Comparison of ENCODE assay signal across 8 mouse cellular contexts in genomic region chr19:21274181-21274591, GRCm38 (mm10). TPM values are rescaled to one million over a fixed set of nuclear protein-coding genes. Genes with fewer than 3 reads are reported as not detected.
DNase-seq lines count a peak whose midpoint lies in the region; ATAC-seq and TF ChIP-seq lines count a peak whose summit lies in the region.

No protein-coding gene starts in this region.

- H3K4me2 ChIP-seq in embryonic facial prominence, embryonic 12.5 days (replicated peaks) = peak overlapping the region; percentile 78
- peak overlapping the region; percentile 73 for H3K4me2 ChIP-seq in limb, embryonic 11.5 days (ENCODE audit: low read depth, severe bottlenecking)
- H3K4me2 ChIP-seq in midbrain, embryonic 12.5 days (replicated peaks) = peak overlapping the region; percentile 80

- no peaks in the 10 kb centered on the region for H3K9me3 ChIP-seq in embryonic facial prominence, embryonic 12.5 days
- H3K9me3 ChIP-seq in limb, embryonic 11.5 days (ENCODE audit: control insufficient read depth, low read length) = no peaks in the 10 kb centered on the region
- no peaks in the 10 kb centered on the region for H3K9me3 ChIP-seq in midbrain, embryonic 12.5 days

- TF ChIP-seq CTCF in small intestine, adult 2 months (IDR thresholded peaks at IDR 0.05; ENCODE audit: extremely low read depth, insufficient read length, insufficient replicate concordance, low read depth, low read length) = no peak

- no peak for TF ChIP-seq POLR2A in small intestine, adult 2 months (IDR thresholded peaks at IDR 0.05; ENCODE audit: low read depth, low read length)

- H3K27ac ChIP-seq in embryonic facial prominence, embryonic 12.5 days = no peak overlapping the region
- no peak overlapping the region for H3K27ac ChIP-seq in limb, embryonic 11.5 days (replicated peaks; ENCODE audit: low read depth, low read length)
- no peak overlapping the region for H3K27ac ChIP-seq in midbrain, embryonic 12.5 days (replicated peaks)
- peak overlapping the region; percentile 19; the same call in 1 of the 2 replicates for H3K27ac ChIP-seq in small intestine, adult 2 months (ENCODE audit: insufficient read depth, low read depth, low read length)

- no peaks in the 10 kb centered on the region for H3K27me3 ChIP-seq in embryonic facial prominence, embryonic 12.5 days
- no peaks in the 10 kb centered on the region for H3K27me3 ChIP-seq in limb, embryonic 11.5 days (ENCODE audit: control insufficient read depth, insufficient read depth, low read length)
- H3K27me3 ChIP-seq in midbrain, embryonic 12.5 days = no peaks in the 10 kb centered on the region
- H3K27me3 ChIP-seq in small intestine, adult 2 months (ENCODE audit: control insufficient read depth, insufficient read depth, low read length) = no peaks in the 10 kb centered on the region

- peaks cover 8% of the 10 kb centered on the region for H3K4me1 ChIP-seq in embryonic facial prominence, embryonic 12.5 days
- H3K4me1 ChIP-seq in limb, embryonic 11.5 days (ENCODE audit: control insufficient read depth, insufficient read depth, low read length) = no peaks in the 10 kb centered on the region
- H3K4me1 ChIP-seq in midbrain, embryonic 12.5 days = peaks cover 19% of the 10 kb centered on the region
- H3K4me1 ChIP-seq in small intestine, adult 2 months (ENCODE audit: control insufficient read depth, insufficient read depth, insufficient read length, low read length) = no peaks in the 10 kb centered on the region; the same call in none of the 2 replicates

- peak overlapping the region; percentile 94 for H3K4me3 ChIP-seq in embryonic facial prominence, embryonic 12.5 days
- H3K4me3 ChIP-seq in limb, embryonic 11.5 days (ENCODE audit: low read depth, low read length) = peak overlapping the region; percentile 74
- peak overlapping the region; percentile 98 for H3K4me3 ChIP-seq in midbrain, embryonic 12.5 days
- H3K4me3 ChIP-seq in small intestine, adult 2 months (ENCODE audit: low read depth, low read length) = peak overlapping the region; percentile 50

- WGBS in embryonic facial prominence, embryonic 12.5 days = 0% methylated on average over 2 of the region's 2 CpGs
- 3% methylated on average over 2 of the region's 2 CpGs for WGBS in limb, embryonic 11.5 days
- WGBS in midbrain, embryonic 12.5 days = 0% methylated on average over 2 of the region's 2 CpGs
- 0% methylated on average over 2 of the region's 2 CpGs for WGBS in small intestine, adult 2 months

- peak; percentile 83 for DNase-seq in A20 (ENCODE audit: low read depth, low spot score)
- DNase-seq in adrenal gland, postnatal 25 days = peak; percentile 38
- peak; percentile 80 to 89 for DNase-seq in heart, adult 18-20 months
- DNase-seq in kidney, adult 18-20 months = peak; percentile 49
- peak; percentile 43 for DNase-seq in limb, embryonic 11.5 days (ENCODE audit: low spot score)

- peak overlapping the region; percentile 54 for H3K9ac ChIP-seq in embryonic facial prominence, embryonic 12.5 days
- no peak overlapping the region for H3K9ac ChIP-seq in limb, embryonic 11.5 days (ENCODE audit: low read length)
- H3K9ac ChIP-seq in midbrain, embryonic 12.5 days (replicated peaks) = peak overlapping the region; percentile 65

- peaks cover 18% of the 10 kb centered on the region for H3K36me3 ChIP-seq in embryonic facial prominence, embryonic 12.5 days
- H3K36me3 ChIP-seq in limb, embryonic 11.5 days (ENCODE audit: control insufficient read depth, insufficient read depth, low read length) = peaks cover 4% of the 10 kb centered on the region; the same call in 1 of the 2 replicates
- H3K36me3 ChIP-seq in midbrain, embryonic 12.5 days = peaks cover 16% of the 10 kb centered on the region
- H3K36me3 ChIP-seq in small intestine, adult 2 months (ENCODE audit: control insufficient read depth, insufficient read depth, low read length) = peaks cover 19% of the 10 kb centered on the region

- no peak for ATAC-seq in embryonic facial prominence, embryonic 12.5 days (ENCODE audit: insufficient number of reproducible peaks, insufficient read depth, low FRiP score, low TSS enrichment)
- no peak for ATAC-seq in limb, embryonic 11.5 days (ENCODE audit: insufficient number of reproducible peaks, low FRiP score, low TSS enrichment, low read depth)
- ATAC-seq in midbrain, embryonic 12.5 days (ENCODE audit: low FRiP score, low read depth) = no peak

RNA-seq across cellular contexts. Expression of gene Zfand5, which starts 2.1 kb away (rescaled TPM):
- 132 and 181 TPM in 2 replicates for total RNA-seq in adrenal gland, postnatal 25 days (2021)
- 136 TPM in 2 replicates for polyA plus RNA-seq in embryonic facial prominence, embryonic 12.5 days (2016; fragmentation: Nextera tagmentation; extraction: Ambion mirVana)
- 100 to 1,000 TPM; 123 to 133 TPM for total RNA-seq in heart, adult 18-20 months (2021)
- 119 and 128 TPM in 2 replicates for polyA plus RNA-seq in limb, embryonic 11.5 days (2014; fragmentation: Nextera tagmentation; extraction: Ambion mirVana)
- 182 and 192 TPM in 2 replicates for polyA plus RNA-seq in midbrain, embryonic 12.5 days (2016; fragmentation: Nextera tagmentation; extraction: Ambion mirVana)
- 11.9 and 17.9 TPM in 2 replicates for polyA plus RNA-seq in small intestine, adult 2 months (2012; rRNA removed)
